Mouse (Mus musculus) bone marrow, adult 2 months (tissue): Measurements from ENCODE around the gene Bicd2.

Source experiments
- CTCF ChIP-seq: fragments of 200-500 bp; IDR thresholded peaks from 2 replicates; pipeline ENCODE4 v1.5.1; 2011; ENCODE audit warnings: low read length, control low read depth; ENCODE audit not compliant: control insufficient read depth, insufficient read depth
- POLR2A ChIP-seq: fragments of 200-500 bp; IDR thresholded peaks from 2 replicates; pipeline ENCODE4 v1.6.1; 2011; ENCODE audit warnings: low read depth, mild to moderate bottlenecking, control low read depth, low read length, borderline replicate concordance; ENCODE audit not compliant: control insufficient read depth

DNA sequence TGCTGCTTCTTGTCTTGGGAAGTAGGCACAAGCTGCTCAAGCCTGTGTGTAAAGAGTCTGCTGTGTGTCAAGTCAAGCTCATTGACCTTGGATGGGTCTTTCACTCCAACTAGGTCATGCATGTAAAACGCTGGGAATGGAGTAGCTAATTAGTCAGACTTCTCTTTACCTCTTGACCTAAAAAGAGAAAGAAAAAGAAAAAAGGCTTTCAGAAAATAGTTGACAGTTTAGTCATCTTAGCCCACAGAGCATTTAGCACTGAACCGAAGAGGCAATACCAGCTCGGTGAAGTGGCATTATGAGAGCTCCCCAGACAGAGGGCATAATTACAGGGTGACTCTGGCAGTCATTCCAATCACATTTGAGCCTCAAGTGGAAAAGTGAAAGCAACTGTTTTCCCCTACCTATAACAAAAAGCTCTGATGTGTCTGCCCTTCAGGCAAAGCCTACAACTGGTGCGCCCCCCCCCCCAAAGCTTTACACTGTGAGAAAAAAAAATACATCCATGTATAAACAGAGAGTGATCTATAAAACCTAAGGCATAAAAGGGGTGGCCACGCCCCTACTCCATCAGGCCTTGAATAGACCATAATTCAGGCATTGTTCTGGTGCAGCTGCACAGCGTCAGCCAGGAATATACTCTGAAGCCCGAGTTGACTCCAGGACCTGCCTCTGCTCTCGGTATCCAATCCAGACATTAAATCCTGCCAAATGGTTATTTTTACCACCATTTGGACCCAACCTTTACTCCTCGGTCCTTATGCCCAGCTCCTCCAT is 24.8 kb upstream of the Bicd2 start:
- TF ChIP-seq CTCF (no peak), POLR2A (no peak)
